Mouse (Mus musculus): Measurements from ENCODE around the gene Limk2.

Limk2 gene

DNA sequence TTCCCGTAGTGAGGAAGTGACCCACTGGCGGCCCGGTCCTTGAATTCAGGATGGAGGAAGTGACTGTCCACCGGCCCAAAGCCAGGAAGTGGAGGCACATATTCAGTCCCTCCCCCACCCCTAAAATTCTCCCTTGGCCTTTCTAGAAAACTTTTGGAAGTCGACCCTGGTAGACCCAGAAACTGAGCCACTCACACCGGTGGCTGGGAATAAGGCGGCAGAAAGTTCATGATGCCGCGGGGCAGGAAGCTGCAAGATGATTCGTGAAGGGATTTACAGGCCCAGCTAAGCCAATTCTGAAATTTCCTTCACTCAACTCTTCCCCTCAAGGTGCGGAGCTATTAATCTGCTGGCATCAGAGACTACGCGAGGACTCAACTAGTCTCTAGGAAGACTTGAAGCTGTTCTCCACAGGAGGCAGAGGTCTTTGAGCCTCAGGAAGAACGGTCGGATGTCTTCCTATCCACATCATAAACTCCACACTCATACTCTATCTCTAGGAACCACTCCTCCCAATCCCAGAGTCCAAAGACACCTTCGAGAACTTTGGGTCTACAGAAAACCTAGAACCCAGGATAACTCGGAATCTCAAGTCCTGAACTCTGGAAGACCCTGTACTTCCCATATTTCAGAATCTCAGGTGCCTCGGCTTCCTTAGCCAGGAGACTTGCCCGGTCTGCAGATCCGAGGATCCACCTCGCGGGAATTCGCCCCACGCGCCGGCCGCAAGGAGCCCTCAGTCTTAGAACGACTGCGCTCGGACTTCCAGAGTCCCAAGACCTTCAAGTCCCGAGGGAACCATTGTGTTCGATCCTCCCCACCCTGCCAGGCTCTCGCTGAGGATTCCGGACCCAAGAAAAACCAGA, 625 bp downstream of the Limk2 start:
- DNase-seq: no peak

DNA sequence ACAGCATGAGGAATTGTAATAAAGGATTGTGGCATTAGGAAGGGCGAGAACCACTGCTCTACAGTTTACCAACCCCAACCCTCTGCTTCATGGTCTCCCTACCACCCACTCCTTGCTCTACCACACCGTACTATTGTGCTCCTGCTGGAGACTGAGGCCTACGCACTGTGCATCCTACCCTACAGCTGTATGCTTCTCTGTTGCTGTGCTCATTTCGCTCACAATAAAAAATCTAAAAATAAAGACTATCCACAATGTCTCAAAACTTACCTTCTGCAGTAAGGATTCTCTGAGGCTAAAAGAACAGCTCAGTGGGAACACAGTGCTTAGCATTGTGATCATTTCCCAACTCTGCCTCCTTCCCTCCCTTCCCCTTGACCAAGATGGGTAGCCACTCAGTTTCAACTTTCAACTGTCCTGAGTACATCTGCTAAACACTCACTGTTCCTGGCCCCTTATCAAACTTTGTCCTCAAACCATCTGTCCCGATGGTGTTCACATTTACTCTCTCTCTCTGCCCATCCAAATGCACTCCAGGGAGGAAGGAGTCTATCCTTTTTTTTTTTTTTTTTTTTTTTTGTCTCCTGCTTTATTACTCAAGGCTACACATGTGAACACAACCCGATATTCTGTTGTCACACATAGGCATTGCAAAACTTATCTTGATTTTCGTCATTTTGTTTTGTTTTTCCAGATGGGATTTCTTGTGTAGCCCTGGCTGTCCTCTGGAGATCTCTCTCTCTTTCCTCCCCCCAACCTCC, 4.5 kb downstream of the Limk2 start:
- no peak for DNase-seq

DNA sequence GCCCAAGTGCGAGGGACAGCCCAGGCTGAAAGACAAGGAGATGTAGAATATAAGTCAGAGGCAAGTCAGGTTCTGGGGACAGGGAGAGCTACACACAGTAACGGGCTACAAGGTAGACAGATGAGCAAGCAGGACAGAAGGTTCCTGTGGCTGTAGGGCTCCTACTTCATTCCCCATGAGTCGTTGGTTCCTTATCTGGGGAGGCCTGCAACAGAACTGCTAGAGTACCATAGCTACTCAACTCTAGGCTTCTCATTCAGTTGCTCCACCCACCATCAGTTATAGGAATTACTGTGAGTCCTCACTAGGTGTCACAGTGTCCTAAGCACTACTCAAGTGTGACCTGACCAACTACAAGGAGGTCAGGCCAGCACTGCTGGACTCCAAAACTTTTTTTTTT, 6.0 kb downstream of the Limk2 start:
- DNase-seq: no peak

DNA sequence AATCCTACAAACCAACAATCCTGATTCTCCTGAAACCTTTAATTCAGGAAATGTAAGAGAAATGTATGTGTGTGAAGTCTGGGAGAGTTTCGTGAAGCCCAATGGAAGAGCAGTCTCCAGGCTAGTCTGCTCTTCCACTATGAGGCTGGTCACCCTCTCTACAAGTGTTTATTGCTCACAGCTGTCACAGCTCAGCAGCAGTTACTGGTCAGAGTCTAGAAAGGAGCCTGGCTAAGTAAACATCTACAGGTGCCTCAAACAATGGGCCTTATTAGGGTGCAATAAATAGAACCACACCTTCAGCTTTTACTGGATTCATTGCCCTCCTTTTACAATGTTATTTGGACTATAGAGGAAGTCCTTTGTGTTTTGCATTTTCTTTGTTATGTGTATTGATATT, 10.7 kb downstream of the Limk2 start:
- no peak for DNase-seq

DNA sequence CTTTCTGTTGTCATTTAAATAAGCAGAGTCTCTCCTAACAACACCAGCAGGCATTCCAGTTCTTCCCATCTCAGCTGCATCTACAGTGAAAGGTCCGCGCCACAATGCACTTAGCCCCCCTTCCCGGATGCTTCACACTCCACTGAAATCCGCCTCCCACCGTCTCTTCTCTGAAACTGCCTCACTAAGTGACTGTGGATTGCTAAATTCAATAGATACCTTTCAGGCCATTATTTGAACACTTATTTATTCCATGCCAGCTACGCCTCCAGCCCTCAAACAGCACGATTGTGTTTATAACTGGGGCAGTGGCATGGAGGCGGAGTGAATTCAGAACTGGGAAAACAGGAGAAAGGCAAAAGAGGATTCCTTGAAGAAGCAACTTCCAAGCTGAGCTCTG, 12.4 kb downstream of the Limk2 start:
- peak; percentile 39 for DNase-seq

DNA sequence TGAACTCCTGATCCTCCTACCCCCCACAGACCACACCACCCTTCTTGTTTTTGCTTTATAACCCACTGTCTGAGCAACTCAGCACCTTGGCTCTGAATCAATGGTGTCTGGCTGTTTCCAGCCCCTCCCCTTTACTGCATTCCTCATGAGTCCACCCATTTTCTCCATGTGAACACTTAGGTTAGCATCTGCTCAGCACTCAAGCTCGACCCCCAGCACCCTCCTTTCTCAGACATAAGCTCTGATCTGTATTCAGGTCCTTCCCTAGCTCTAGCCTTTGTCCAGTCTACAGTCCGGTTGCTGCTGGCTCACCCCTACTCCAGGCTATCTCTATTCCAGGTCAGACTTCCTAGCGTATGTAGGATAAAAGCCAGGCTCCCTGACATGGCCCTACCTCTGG, 12.9 kb downstream of the Limk2 start:
- DNase-seq: no peak

DNA sequence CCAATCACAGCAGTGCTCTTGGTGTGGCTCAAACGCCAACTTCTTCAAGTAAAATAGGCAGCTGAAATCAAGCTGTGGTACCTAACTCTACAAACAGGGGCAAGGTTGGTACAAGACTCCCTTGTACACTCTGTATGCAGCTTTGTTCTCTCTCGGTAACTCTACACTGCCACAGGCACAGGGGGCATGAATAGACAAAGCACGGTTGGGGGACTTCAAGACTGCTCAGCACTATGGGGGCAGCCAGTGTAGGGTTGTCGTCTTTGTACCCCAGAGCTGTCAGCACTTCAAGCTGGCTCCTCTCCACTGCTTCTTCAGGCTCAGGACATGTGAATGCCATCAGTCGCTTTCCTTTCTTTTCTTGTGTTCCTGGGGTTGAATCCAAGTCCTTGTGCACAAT, 14.5 kb downstream of the Limk2 start:
- DNase-seq: no peak

DNA sequence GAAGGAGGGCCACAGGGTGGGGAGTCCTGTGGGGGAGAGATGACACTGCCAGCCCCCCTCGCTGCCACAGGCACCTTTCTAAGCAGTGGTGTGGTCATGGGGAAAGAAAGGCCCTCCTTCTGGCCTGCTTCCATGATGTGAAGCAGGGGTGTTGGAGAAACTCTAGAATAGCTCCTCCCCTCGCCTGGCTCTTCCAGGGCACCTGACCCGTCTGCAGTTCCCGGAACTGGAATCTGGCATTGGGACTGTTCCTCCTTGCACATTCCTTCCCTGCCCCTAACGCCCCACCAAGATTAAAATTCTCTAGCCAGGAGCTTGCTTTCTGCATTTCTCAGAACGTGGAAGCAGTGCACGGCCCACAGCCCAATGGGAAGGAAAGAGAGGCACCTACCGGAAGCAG, 16.5 kb downstream of the Limk2 start:
- no peak for DNase-seq

DNA sequence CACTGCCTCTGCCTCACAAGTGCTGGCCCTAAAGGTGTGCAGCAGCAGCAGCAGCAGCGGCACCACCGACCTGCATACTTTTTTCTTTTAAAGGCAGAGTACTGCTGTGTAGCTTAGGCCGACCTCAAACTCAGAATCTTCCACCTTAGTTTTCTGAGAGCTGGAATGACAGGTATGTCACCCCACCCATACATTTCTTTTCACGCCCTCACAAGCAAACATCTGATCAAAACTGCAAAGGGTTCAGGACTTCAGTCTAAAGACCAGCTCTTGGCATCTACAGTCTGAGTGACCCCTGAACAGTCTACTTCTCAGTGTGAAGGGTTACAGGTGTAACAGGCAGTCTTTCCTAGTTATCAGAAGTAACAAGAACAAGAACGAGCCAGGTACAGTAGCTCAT, 18.2 kb downstream of the Limk2 start:
- no peak for DNase-seq

DNA sequence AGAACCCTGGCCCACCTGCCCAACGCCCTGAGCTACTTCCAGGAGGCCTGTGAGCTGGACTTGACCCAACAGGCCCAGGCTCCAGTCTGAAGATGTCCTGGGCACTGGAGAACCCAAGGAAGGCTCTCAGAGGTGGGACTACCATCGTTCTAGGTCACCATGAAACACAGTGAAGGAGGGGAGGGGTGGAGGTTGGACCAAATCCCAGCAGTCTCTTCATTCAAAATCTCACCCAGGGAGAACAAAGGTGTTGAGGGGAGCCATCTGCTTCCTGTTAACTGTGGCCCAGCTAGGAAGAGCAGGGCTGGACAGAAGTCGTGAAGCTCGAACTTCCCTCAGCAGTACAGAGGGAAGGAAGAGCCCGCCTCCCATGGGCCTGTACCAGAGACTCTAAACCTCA, 19.0 kb downstream of the Limk2 start:
- no peak for DNase-seq

DNA sequence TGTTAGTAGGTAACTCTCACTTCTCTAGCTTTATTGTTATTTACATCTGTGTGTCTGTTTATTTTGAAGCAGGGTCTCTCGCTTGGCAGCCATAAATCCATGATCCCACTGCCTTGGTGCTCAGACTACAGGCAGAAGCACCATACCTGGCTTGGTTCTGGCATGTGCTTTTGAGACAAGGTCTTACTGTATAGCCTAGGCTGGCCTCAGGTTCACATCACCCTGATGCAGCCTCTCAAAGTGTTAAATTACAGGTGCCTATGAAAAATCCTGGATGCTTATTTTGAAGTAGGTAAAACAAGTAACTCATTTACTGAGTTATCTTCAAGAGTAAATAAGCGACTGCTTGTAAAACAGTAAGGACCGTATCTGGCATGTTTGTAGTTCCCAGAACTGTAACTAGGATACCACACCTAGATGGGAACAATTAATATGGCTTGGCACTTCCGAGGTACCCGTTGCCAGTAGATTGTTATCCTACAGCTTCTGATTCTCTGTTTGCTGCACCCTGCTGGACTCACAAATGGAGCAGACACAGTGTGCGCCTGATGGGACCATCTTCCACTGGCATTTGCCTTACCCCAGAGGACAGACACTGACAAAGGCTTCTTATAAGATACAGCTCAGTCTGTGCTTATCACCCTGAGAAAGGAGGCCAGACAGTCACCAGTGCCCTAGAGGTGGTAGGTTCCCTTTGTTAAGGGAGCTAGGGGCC, 21.4 kb downstream of the Limk2 start:
- no peak for DNase-seq

DNA sequence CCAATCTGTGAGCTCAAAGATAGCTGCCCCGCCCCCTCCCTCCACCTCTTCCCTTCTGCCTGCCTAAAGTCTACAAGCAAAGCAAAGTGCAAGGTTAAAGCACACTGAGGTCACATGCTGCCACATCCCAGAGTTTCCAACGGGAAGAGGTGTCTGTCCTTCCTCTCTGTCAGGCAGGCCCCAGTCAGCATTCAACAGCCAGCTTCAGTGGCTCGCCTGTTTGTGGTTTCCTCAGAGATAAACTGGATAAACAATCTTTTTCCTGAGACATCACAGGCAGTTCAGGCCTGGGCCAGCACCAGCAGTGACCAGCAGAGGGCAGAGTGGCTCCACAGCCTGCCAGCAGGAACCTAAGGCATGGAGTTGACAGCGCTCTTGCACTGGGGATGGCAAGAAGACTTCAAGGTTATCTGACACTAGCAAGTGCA, 22.0 kb downstream of the Limk2 start:
- peak; percentile 81 for DNase-seq

DNA sequence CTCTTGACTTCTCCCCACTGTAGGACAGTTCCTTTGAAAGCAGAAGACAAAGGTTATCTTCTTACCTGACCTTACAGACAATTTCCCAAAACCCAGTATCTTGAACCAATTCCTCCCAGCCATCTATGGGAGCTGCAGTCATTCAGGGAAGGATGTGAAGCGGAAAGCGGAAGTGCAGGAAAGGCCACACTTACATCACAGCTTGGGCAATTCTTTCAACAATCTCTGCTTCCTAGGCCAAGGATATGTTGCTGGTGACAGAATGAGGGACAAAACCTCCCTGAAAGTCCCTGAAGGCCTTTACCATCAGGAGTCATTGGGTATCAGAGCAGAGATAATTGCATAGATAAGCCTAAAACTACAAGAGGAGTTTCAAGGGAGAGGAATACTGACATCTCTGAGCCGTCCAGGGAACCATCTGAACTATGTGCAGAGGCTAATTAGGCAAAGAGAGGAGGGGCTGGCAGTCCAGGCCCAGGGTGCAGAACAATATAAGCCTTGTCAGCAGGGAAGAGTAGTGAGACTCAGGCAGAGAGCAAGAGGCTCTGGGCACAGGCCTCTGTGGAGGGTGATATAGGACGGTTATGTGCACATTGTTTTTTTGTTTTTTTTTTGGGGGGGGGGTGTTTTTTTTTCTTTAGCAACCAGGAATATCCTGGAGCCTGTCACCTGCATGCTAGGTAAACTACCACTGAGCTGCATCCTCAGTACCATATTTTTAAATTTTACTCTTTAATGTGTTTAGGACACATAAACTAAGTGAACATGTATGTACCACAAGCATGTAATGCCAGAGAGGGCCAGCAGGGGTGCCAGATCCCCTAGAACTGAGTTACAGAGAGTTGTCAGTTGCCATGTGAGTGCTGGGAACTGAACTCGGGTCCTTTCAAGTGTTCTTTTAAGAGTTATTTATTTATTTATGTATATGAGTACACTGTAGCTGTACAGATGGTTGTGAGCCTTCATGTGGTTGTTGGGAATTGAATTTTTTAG, 26.1 kb downstream of the Limk2 start:
- peak; percentile 58 for DNase-seq

DNA sequence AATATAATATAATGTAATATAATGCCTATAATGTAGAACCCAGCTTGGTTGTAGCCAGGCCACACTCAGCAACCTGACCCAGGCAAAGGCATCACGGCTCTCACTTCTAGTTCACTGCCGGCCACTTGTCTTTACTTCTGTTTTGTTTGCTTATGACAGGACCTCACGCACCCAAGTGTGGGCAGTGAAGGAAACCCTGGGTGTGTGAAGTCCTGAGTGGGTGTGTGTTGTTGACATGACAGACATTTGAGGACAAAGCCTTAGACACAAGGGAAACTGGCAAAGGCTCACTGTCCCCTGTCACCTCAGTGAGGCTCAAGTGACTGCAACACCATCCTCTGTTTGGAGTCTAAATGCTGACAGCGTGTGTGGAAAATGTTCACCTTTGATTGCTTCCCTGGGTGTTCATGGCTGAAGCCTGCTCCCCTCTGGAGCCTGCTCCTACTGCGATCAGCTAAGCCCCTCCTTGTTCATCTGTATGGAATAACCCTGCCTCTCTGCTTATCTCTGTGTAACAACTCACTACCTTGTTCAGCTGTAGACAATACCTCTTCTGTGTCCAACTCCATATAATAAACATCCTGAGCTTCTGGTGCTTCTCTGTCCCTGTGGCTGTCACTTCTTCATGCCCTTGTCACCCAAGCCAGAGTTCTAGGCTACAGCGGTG, 27.7 kb downstream of the Limk2 start:
- no peak for DNase-seq

DNA sequence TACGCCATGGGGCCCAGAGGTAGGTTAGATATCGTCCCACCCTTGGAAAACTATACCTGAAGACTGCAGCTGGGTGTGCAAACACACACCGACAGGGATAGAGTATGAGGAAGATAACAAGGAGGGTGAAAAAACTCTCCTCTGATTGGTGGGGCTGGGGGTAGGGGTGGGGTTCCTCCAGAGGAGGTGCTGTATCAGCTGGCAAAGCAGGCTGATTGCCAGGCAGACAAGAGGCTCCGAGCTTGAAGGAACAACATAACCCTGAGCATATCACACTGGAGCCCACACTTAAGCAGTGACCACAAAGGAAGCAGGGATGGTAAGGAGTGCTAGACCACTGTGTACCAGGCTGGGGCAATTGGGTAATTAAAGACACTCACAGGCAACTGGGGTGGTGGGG, 29.6 kb downstream of the Limk2 start:
- no peak for DNase-seq

DNA sequence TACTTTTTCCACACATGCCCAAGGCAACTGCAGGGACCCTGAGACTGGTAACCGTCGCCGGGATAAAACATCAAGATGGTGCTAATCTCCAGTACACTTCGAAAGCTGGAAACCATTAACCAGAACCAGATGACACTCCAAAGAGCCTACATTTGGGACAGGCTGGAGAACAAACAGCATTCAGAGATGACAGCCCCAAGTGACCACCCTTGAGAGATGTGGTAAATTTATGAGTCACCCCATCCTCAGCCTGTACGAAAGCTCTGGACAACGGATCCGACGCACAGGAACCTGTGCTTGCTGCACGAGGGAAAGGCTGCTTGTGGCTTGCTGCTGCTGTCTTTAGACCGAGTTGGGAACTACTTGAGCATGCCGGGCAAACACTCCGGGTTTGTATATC, 34.2 kb downstream of the Limk2 start:
- DNase-seq: no peak

DNA sequence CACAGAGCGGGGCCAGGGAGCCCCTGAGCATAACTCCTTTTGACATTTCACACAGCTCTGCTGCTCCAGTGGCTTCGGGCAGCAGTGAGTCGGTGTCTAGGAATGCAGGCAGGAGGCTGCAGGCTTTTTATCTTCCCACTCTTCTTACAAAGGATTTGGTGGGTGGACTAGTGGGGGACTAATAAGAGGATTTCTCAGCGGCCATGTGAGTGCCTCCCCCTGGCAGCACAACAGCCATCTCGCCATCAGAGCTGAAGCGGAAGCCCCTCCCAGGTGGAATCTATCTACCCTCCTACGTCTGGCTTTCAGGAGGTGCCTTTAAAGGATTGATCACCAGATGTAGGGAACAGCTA, 34.7 kb downstream of the Limk2 start:
- peak; percentile 94 for DNase-seq

DNA sequence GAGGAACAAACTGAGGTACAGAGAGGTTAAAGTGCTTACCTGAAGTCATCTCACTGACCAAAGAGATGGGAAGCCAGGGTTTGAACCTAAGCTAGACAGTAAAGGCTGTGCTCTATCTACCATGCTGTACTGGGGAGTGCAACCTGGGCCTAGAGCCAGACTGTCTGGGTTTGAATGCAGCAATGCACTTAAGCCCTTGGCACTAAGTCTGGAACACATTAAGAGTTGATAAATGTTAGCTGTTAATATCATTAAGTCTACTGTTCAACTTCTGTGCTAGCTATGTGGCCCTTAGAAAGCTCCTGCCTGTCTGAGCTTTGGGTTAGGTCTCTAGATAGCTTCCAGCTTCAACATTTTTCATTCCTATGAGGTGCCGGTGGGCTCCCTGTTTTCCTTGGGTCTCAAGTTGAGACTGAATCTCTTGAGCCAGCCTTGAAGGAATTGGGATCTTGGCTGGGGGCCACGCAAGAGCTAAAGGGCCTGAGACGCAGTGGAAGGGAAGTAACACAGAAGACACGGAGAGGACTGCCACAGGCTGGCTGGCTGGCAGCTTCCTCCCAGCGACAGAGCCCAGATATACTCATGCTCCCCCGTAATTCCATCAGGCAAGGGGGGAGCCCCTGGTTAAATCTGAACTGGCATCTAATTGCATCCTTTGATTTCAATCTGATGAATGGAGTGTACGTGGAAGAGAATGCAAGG, 35.2 kb downstream of the Limk2 start:
- DNase-seq: no peak

DNA sequence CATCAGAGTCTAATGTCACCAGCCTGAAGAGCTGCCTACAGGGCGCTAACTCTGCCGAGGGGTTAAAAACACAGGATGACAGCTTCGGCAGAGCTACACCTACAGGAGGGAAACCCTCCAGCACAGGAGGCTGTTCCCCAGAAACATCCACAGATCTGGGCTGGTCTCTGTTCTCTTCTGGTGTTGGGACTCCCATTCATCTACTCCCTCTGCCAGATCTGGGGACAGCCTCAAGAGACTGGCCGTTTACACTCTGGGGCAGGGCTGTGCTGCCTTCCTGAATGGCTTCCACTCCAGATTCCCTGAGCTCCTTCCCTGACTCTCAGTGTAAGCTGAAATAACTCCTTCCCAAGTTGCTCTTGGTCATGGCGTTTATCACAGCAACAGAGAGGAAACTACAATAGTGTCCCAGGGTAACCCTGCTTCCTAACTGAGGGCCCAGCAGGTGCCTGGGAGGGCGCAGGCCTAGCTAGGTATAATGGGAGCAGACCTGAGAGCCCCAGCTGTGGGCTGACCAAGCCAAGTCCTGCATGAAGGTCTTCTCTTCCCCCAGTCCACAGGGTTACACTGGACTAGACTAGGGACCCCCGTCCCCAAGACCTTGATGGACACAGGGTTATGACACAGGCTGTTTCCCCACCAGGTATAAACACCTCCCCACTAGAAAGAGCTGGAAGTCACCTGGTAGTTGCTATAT, 37.2 kb downstream of the Limk2 start:
- DNase-seq: no peak

DNA sequence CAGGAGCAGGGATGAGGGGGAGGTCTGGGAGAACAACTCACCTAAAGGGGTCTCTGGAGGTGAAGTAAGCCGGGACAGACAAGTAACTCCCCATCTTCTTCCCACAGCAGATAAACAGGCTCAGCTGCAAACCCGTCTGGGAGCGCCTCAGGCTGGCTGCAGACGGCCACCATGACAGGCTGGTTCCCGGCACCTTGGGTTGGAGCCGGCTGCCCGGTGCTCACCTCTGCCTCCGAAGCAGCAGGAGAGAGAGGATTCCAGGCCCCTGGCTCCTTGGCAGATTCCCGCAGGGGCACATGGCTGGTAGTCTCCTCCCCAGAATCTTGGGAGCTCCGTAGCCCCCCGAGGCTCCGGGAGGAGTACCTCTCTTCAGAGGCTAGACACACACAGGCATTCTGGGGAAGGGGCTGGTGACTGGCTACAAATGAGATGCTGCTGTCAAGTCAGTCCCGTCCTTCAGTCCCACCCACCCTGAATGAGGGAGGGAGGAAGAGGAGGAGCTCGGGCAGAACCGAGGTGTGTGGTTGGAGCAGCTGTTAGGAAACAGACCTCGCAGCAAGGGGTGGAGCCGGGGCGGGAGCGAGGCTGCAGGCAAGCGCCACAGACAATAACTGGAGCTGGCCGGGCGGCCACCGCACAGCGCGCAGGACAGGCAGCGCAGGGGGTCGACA, 37.9 kb downstream of the Limk2 start:
- peak; percentile 95 for DNase-seq

Measured in retina, postnatal 1 day (tissue).